Mouse (Mus musculus) neural tube, embryonic 13.5 days (tissue): ENCODE results near the gene Adamts18. TPM values are rescaled to one million over a fixed set of nuclear protein-coding genes. Genes with fewer than 3 reads are reported as not detected.
A peak's percentile ranks its signal among the peaks of the same experiment; 100 is the strongest.

Experiments used
- ATAC-seq: fragments of 200-750 bp; cut with Nextera tagmentation; 2 replicates; pipeline ENCODE4 v1.8.0; 2017; ENCODE audit warnings: low read depth, mild to moderate bottlenecking, moderate TSS enrichment, moderate library complexity
- H3K27ac ChIP-seq: fragments of 300-500 bp; sonication (generic); replicated peaks from 2 replicates; pipeline ENCODE4 v1.5.1; 2015; ENCODE audit warnings: moderate library complexity, mild to moderate bottlenecking, inconsistent platforms
- H3K27me3 ChIP-seq: fragments of 300-500 bp; sonication (generic); 2 replicates; pipeline ENCODE4 v1.6.1; 2015; ENCODE audit warnings: mild to moderate bottlenecking, inconsistent platforms
- H3K36me3 ChIP-seq: fragments of 300-500 bp; sonication (generic); 2 replicates; pipeline ENCODE4 v1.6.1; 2015; ENCODE audit warnings: mild to moderate bottlenecking, inconsistent platforms
- H3K4me1 ChIP-seq: fragments of 300-500 bp; sonication (generic); replicated peaks from 2 replicates; pipeline ENCODE4 v1.6.1; 2015; ENCODE audit warnings: inconsistent platforms
- H3K4me2 ChIP-seq: fragments of 300-500 bp; sonication (generic); 2 replicates; pipeline ENCODE4 v1.6.1; 2015; ENCODE audit warnings: inconsistent platforms, mild to moderate bottlenecking, moderate library complexity
- H3K4me3 ChIP-seq: fragments of 300-500 bp; sonication (generic); 2 replicates; pipeline ENCODE4 v1.5.1; 2015; ENCODE audit warnings: mild to moderate bottlenecking, inconsistent platforms
- H3K9ac ChIP-seq: fragments of 300-500 bp; sonication (generic); 2 replicates; pipeline ENCODE4 v1.6.1; 2015; ENCODE audit warnings: moderate library complexity, mild to moderate bottlenecking, inconsistent platforms
- H3K9me3 ChIP-seq: fragments of 300-500 bp; sonication (generic); 2 replicates; pipeline ENCODE4 v1.6.1; 2016; ENCODE audit warnings: inconsistent platforms
- WGBS: fragments of 180-500 bp; shearing (Covaris S2); methylation state at CpG from one replicate; pipeline ENCODE4 v1.1.7; 2015; 5-methylcytosine and 5-hydroxymethylcytosine counted together
- polyA plus RNA-seq: library from polyadenylated mRNA; unstranded; fragments of >200 nt; fragmentation: Nextera tagmentation; extraction: Ambion mirVana; gene quantifications from 2 replicates; pipeline ENCODE4 v1.2.1, GENCODE M21; 2015

Adamts18 gene
- polyA plus RNA-seq, 1 experiment from 2014 or later, result 1.3 TPM

DNA sequence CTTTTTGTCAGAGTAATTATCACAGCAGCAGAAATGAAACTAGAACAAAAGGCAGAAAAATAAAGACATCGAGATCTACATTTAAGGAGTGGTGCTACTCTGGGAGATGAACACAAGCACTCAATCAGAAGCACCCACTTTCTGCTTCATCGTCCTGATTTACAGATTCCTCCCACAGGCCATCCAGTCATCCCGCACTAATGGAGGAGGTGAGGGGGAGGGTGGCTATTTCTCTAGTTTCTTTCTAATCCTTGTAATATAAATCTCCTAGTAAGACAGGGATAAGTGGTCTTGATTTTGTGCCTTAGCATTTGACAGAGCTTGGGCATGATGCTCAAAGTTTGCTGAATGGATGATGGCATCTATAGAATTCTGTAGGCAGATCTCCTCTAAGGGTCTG lies 57.5 kb downstream of the Adamts18 start:
- ATAC-seq, result no peak
- no peaks in the 10 kb centered on the region for H3K27me3 ChIP-seq
- no CpG with 5 or more reads among the region's 3 CpGs for WGBS

GRCm38 (mm10) chr8:113783711-113784110 lies 64.8 kb downstream of the Adamts18 start:
- no peak overlapping the region for H3K9ac ChIP-seq
- no peaks in the 10 kb centered on the region for H3K4me1 ChIP-seq
- H3K27me3 ChIP-seq, result no peaks in the 10 kb centered on the region
- no peaks in the 10 kb centered on the region for H3K9me3 ChIP-seq
- WGBS, result no CpG with 5 or more reads among the region's 3 CpGs
- H3K36me3 ChIP-seq, result no peaks in the 10 kb centered on the region
- no peak for ATAC-seq
- H3K4me2 ChIP-seq, result no peak overlapping the region
- H3K27ac ChIP-seq, result no peak overlapping the region
- no peak overlapping the region for H3K4me3 ChIP-seq

More for the DNA sequence above, 57.5 kb downstream of the Adamts18 start:
- no peaks in the 10 kb centered on the region for H3K4me1 ChIP-seq
- H3K9ac ChIP-seq, result no peak overlapping the region
- no peaks in the 10 kb centered on the region for H3K9me3 ChIP-seq
- no peaks in the 10 kb centered on the region for H3K36me3 ChIP-seq
- H3K4me2 ChIP-seq, result no peak overlapping the region
- H3K27ac ChIP-seq, result no peak overlapping the region
- no peak overlapping the region for H3K4me3 ChIP-seq

GRCm38 (mm10) chr8:113781554-113781953 lies 67.0 kb downstream of the Adamts18 start:
- no peak for ATAC-seq
- Histone ChIP-seq H3K4me1 (no peaks in the 10 kb centered on the region), H3K36me3 (no peaks in the 10 kb centered on the region), H3K27ac (no peak overlapping the region), H3K4me2 (no peak overlapping the region), H3K4me3 (no peak overlapping the region), H3K9ac (no peak overlapping the region), H3K9me3 (no peaks in the 10 kb centered on the region), H3K27me3 (no peaks in the 10 kb centered on the region)
- WGBS, result 45% methylated on average over 2 of the region's 2 CpGs

DNA sequence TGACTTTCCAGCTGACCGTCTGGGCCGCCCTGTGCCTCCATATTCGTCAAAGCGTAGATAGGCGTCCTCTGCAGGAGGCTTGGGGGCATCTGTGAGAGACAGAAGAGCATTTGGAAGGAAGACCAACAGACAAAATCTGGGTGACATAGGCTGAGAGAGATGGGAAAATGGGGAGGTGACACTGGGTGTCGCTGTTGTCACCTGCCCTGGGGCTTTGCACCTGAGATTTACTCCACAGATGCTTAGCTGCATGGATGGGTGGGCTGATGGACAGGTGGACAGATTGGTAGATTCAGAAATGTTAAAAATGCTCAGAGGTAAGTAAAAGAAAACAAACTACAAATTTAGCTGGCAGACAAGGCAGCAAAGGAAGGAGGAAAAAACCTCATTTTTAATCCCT lies 73.2 kb downstream of the Adamts18 start:
- 81% methylated on average over 6 of the region's 6 CpGs for WGBS
- H3K4me2 ChIP-seq, result no peak overlapping the region
- no peak overlapping the region for H3K4me3 ChIP-seq
- no peak overlapping the region for H3K27ac ChIP-seq
- no peaks in the 10 kb centered on the region for H3K36me3 ChIP-seq
- H3K27me3 ChIP-seq, result no peaks in the 10 kb centered on the region
- no peak overlapping the region for H3K9ac ChIP-seq
- H3K4me1 ChIP-seq, result no peaks in the 10 kb centered on the region
- no peaks in the 10 kb centered on the region for H3K9me3 ChIP-seq
- ATAC-seq, result no peak

GRCm38 (mm10) chr8:113768861-113769410 lies 79.6 kb downstream of the Adamts18 start:
- Histone ChIP-seq H3K4me3 (no peak overlapping the region), H3K27ac (no peak overlapping the region), H3K36me3 (no peaks in the 10 kb centered on the region), H3K4me2 (no peak overlapping the region), H3K27me3 (no peaks in the 10 kb centered on the region), H3K9me3 (no peaks in the 10 kb centered on the region), H3K9ac (no peak overlapping the region), H3K4me1 (peaks cover 5% of the 10 kb centered on the region)
- WGBS, result 83% methylated on average over 8 of the region's 8 CpGs
- ATAC-seq, result no peak

GRCm38 (mm10) chr8:113765121-113765520 lies 83.4 kb downstream of the Adamts18 start:
- no peak overlapping the region for H3K27ac ChIP-seq
- ATAC-seq, result peak; percentile 90
- no peaks in the 10 kb centered on the region for H3K27me3 ChIP-seq
- no peaks in the 10 kb centered on the region for H3K9me3 ChIP-seq
- H3K4me2 ChIP-seq, result no peak overlapping the region
- 38% methylated on average over 4 of the region's 4 CpGs for WGBS
- H3K4me1 ChIP-seq, result peaks cover 25% of the 10 kb centered on the region
- no peak overlapping the region for H3K9ac ChIP-seq
- H3K36me3 ChIP-seq, result no peaks in the 10 kb centered on the region
- H3K4me3 ChIP-seq, result no peak overlapping the region

DNA sequence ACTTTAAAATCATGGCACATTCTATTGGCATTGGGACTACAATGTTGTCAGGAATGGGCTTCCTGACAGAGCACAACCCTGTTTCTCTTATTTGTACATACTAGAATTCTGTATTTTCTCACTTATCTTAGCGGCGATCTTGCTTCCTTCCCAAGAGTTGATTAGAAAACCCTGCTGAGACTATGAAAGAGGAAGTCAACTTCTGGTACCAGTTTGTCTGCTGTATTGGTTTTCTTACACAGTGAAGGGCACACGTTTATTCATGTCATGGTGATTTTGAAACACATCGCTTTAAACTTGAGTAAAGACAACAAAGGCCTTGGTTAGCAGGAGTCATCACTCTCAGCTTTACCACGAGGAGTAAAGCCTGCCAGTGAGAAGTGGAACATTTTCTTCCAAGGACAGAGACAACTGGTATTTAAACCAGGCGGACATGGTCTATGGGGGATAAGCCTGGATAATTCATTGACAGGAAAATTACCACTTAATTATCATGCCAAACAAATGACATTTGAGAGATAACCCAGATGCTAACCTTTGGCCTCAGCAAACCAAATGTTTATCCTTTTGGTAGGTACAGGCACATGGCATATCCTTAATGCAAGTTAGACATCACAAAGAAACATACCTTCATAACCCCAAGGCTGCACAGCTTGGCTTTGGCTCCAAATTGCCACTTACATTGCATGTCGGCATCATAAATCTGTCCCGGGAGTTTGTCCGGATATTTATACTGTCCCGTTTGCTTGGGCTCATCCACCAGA lies 84.8 kb downstream of the Adamts18 start:
- no peak overlapping the region for H3K9ac ChIP-seq
- ATAC-seq, result no peak
- no peak overlapping the region for H3K4me2 ChIP-seq
- 54% methylated on average over 10 of the region's 10 CpGs for WGBS
- H3K4me1 ChIP-seq, result peaks cover 25% of the 10 kb centered on the region
- H3K36me3 ChIP-seq, result no peaks in the 10 kb centered on the region
- H3K4me3 ChIP-seq, result no peak overlapping the region
- H3K9me3 ChIP-seq, result no peaks in the 10 kb centered on the region
- no peaks in the 10 kb centered on the region for H3K27me3 ChIP-seq
- H3K27ac ChIP-seq, result no peak overlapping the region; the same call in 1 of the 2 replicates

DNA sequence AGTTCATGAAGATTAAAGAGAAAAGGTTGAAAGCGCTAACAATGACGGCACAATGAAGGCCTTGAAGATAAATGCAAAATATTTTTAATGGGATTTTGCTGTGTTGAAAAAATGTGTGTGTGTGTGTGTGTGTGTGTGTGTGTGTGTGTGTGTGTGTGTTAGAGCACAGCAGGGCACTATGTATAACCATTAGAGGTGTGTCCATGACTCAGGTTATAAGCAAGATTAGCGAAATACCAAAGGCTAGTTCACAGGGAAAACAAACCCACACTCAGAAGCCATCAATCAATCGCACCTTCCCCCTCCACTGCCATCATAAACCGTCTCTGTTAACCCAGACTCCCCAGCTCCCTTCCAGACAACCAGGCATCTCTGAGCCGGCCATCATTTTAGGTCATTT lies 86.4 kb downstream of the Adamts18 start:
- Histone ChIP-seq H3K4me3 (no peak overlapping the region), H3K4me1 (peaks cover 25% of the 10 kb centered on the region), H3K9ac (no peak overlapping the region), H3K36me3 (no peaks in the 10 kb centered on the region), H3K27ac (no peak overlapping the region; the same call in 1 of the 2 replicates), H3K27me3 (no peaks in the 10 kb centered on the region), H3K9me3 (no peaks in the 10 kb centered on the region), H3K4me2 (no peak overlapping the region)
- ATAC-seq, result no peak
- 67% methylated on average over 6 of the region's 6 CpGs for WGBS

- Histone ChIP-seq H3K4me3 (no peak overlapping the region), H3K9me3 (no peaks in the 10 kb centered on the region), H3K27ac (no peak overlapping the region), H3K9ac (no peak overlapping the region), H3K27me3 (no peaks in the 10 kb centered on the region), H3K4me1 (no peaks in the 10 kb centered on the region), H3K4me2 (no peak overlapping the region), H3K36me3 (no peaks in the 10 kb centered on the region)
- ATAC-seq, result no peak
- WGBS, result 63% methylated on average over 5 of the region's 5 CpGs
These were observed 92.7 kb downstream of the Adamts18 start for GRCm38 (mm10) chr8:113755866-113756265.

- H3K9me3 ChIP-seq, result no peaks in the 10 kb centered on the region
- H3K4me1 ChIP-seq, result no peaks in the 10 kb centered on the region
- no peak for ATAC-seq
- no peak overlapping the region for H3K9ac ChIP-seq
- 89% methylated on average over 2 of the region's 2 CpGs for WGBS
- H3K36me3 ChIP-seq, result no peaks in the 10 kb centered on the region
- H3K4me2 ChIP-seq, result no peak overlapping the region
- H3K27me3 ChIP-seq, result no peaks in the 10 kb centered on the region
- no peak overlapping the region for H3K27ac ChIP-seq
- H3K4me3 ChIP-seq, result no peak overlapping the region
These were observed 95.4 kb downstream of the Adamts18 start for GRCm38 (mm10) chr8:113753153-113753552.

DNA sequence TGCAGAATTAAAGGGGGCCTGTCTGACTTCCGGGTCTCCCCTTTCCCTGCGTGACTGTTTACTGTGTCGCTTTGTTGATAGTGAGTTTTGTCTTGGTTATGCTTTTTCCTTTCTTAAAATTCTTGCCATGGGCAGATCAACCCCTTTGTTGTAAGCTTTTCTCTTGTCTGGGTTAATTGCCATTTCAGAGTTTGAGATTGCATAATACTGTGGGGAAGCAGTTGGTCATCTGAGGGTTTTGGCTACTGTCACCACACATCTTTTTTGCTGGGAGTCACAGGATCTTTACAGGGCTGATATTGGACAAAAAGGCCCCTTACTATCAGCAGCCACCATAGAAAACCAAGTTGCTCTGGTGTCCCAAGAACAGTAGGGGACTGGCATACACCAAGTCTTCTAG lies 96.2 kb downstream of the Adamts18 start:
- ATAC-seq, result no peak

DNA sequence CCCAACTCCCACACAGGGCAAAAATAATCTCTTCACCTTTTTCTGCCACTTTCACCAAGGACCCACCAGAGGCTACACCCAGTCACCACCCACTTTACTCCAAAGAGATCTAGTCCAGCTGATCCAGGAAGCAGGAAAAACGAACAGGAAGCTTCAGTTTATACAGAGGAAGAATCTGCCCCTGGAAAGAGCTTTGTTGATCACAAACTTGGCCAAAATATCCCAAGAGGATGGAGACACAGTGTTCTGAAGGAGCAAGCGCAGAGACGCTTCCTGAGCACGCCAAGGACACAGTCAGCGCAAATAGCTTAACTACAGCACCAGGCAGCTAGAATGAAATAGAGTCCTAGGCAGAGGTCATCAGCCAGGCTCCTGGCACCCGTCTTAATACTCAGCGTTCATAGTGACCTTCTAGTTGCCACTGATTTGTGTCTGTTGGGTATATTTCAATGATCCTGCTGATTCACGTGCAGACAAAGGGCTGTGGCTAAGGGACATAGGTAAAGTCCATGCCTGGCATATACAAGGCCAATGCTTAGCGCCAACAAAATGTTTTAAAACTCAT lies 113.0 kb downstream of the Adamts18 start:
- WGBS, result 85% methylated on average over 9 of the region's 9 CpGs

More for the DNA sequence above, 96.2 kb downstream of the Adamts18 start:
- H3K4me3 ChIP-seq, result no peak overlapping the region
- no peak overlapping the region for H3K9ac ChIP-seq
- no peaks in the 10 kb centered on the region for H3K27me3 ChIP-seq
- H3K27ac ChIP-seq, result no peak overlapping the region
- no peaks in the 10 kb centered on the region for H3K9me3 ChIP-seq
- no peaks in the 10 kb centered on the region for H3K36me3 ChIP-seq
- H3K4me2 ChIP-seq, result no peak overlapping the region
- no peaks in the 10 kb centered on the region for H3K4me1 ChIP-seq
- 83% methylated on average over 3 of the region's 3 CpGs for WGBS

More for the DNA sequence above, 113.0 kb downstream of the Adamts18 start:
- Histone ChIP-seq H3K36me3 (no peaks in the 10 kb centered on the region), H3K27ac (no peak overlapping the region), H3K9me3 (no peaks in the 10 kb centered on the region), H3K27me3 (no peaks in the 10 kb centered on the region), H3K4me1 (no peaks in the 10 kb centered on the region), H3K4me3 (no peak overlapping the region), H3K9ac (no peak overlapping the region), H3K4me2 (no peak overlapping the region)
- ATAC-seq, result no peak
